Mouse (Mus musculus) testis, adult 2 months (tissue): ENCODE data around the gene Pdzrn3.

Source experiments
- CTCF ChIP-seq: fragments of 200-500 bp; IDR thresholded peaks from 2 replicates; pipeline ENCODE4 v1.5.1; 2012; ENCODE audit warnings: low read depth, mild to moderate bottlenecking, inconsistent platforms, low read length, moderate library complexity; ENCODE audit not compliant: control insufficient read depth, insufficient read depth, insufficient replicate concordance
- POLR2A ChIP-seq: fragments of 200-500 bp; IDR thresholded peaks from 2 replicates; pipeline ENCODE4 v1.6.1; 2012; ENCODE audit warnings: low read depth, mild to moderate bottlenecking, inconsistent platforms, low read length, moderate library complexity; ENCODE audit not compliant: control insufficient read depth

DNA sequence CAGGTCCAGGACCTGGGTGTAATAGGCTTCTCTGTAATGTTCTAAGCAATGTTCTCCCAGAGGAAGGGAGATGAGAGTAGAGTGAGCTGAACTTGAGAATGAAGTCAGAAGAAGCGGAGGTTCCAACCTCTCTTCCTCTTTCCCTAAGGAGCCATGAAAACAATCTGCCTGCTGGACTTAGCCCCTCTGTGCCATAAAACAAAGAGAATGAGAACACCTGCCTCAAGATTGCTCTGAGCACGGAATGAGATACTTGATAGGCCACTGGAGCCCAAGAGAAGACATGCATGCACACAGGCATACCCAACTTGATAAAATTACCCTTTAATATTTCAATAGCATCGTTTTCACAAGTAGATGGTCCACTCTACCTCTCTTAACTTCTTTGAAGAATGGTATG, 133.3 kb downstream of the Pdzrn3 start:
- TF ChIP-seq CTCF, result no peak
- no peak for TF ChIP-seq POLR2A
